Mouse (Mus musculus) heart, embryonic 12.5 days (tissue): ENCODE measurements around the gene Scamp4. TPM values are rescaled to one million over a fixed set of nuclear protein-coding genes. Genes with fewer than 3 reads are reported as not detected.

Experiments
- ATAC-seq: fragments of 200-750 bp; cut with Nextera tagmentation; 2 replicates; pipeline ENCODE4 v1.8.0; 2017; ENCODE audit warnings: moderate TSS enrichment, moderate library complexity; ENCODE audit not compliant: insufficient number of reproducible peaks, low FRiP score
- H3K27ac ChIP-seq: fragments of 300-500 bp; sonication (generic); 2 replicates; pipeline ENCODE4 v1.5.1; 2016; ENCODE audit warnings: mild to moderate bottlenecking, moderate library complexity; ENCODE audit not compliant: poor library complexity, severe bottlenecking
- H3K27me3 ChIP-seq: fragments of 300-500 bp; sonication (generic); replicated peaks from 2 replicates; pipeline ENCODE4 v1.6.1; 2016; ENCODE audit warnings: mild to moderate bottlenecking, moderate library complexity
- H3K36me3 ChIP-seq: fragments of 300-500 bp; sonication (generic); 2 replicates; pipeline ENCODE4 v1.6.1; 2016; ENCODE audit warnings: mild to moderate bottlenecking, moderate library complexity
- H3K4me1 ChIP-seq: fragments of 300-500 bp; sonication (generic); replicated peaks from 2 replicates; pipeline ENCODE4 v1.6.1; 2016; ENCODE audit warnings: mild to moderate bottlenecking
- H3K4me2 ChIP-seq: fragments of 300-500 bp; sonication (generic); 2 replicates; pipeline ENCODE4 v1.6.1; 2016; ENCODE audit warnings: mild to moderate bottlenecking, moderate library complexity
- H3K4me3 ChIP-seq: fragments of 300-500 bp; sonication (generic); 2 replicates; pipeline ENCODE4 v1.5.1; 2016; ENCODE audit warnings: mild to moderate bottlenecking
- H3K9ac ChIP-seq: fragments of 300-500 bp; sonication (generic); 2 replicates; pipeline ENCODE4 v1.6.1; 2016; ENCODE audit warnings: mild to moderate bottlenecking, moderate library complexity
- H3K9me3 ChIP-seq: fragments of 300-500 bp; sonication (generic); replicated peaks from 2 replicates; pipeline ENCODE4 v1.6.1; 2016; ENCODE audit warnings: mild to moderate bottlenecking, moderate library complexity
- WGBS: fragments of 180-500 bp; shearing (Covaris S2); methylation state at CpG from one replicate; pipeline ENCODE4 v1.1.7; 2016; 5-methylcytosine and 5-hydroxymethylcytosine counted together
- polyA plus RNA-seq: library from polyadenylated mRNA; unstranded; fragments of >200 nt; fragmentation: Nextera tagmentation; extraction: Ambion mirVana; gene quantifications from 2 replicates; pipeline ENCODE4 v1.2.1, GENCODE M21; 2016

Scamp4 gene
- 67.4 and 70.0 TPM in 2 replicates for polyA plus RNA-seq

GRCm38 (mm10) chr10:80602698-80603325 lies at the start of gene Scamp4, which contains the start of gene Adat3:
TSS of gene Scamp4 (plus strand) at chr10:80602872.
TSS of gene Adat3 (plus strand) at chr10:80602880.
- Histone ChIP-seq H3K36me3 (peaks cover 19% of the 10 kb centered on the region), H3K9me3 (no peaks in the 10 kb centered on the region), H3K4me3 (peak within 1 kb of the TSS; percentile 74), H3K4me2 (peak within 1 kb of the TSS; percentile 93), H3K9ac (peak within 1 kb of the TSS; percentile 81), H3K27ac (peak within 1 kb of the TSS; percentile 76), H3K27me3 (no peaks in the 10 kb centered on the region), H3K4me1 (peaks cover 23% of the 10 kb centered on the region)
- peak; percentile 94 for ATAC-seq
- WGBS, result under 1% methylated on average over 54 of the region's 54 CpGs

GRCm38 (mm10) chr10:80553575-80553974 lies 49.1 kb upstream of the Scamp4 start:
- Histone ChIP-seq H3K9ac (0 out of 2 replicates have a peak overlapping the region, but pooled peaks have one; percentile 12), H3K27ac (peak overlapping the region; percentile 50), H3K4me1 (peaks cover 49% of the 10 kb centered on the region), H3K4me2 (peak overlapping the region; percentile 39), H3K27me3 (no peaks in the 10 kb centered on the region), H3K9me3 (no peaks in the 10 kb centered on the region), H3K4me3 (no peak overlapping the region), H3K36me3 (peaks cover 24% of the 10 kb centered on the region)
- WGBS, result 37% methylated on average over 8 of the region's 8 CpGs
- peak; percentile 30; the same call in 1 of the 2 replicates for ATAC-seq

GRCm38 (mm10) chr10:80553997-80554396 lies 48.7 kb upstream of the Scamp4 start:
- peak overlapping the region; percentile 12; the same call in 1 of the 2 replicates for H3K9ac ChIP-seq
- WGBS, result 53% methylated on average over 6 of the region's 6 CpGs
- peaks cover 48% of the 10 kb centered on the region for H3K4me1 ChIP-seq
- H3K4me3 ChIP-seq, result no peak overlapping the region
- peaks cover 20% of the 10 kb centered on the region for H3K36me3 ChIP-seq
- H3K27ac ChIP-seq, result peak overlapping the region; percentile 50; the same call in 1 of the 2 replicates
- no peak; the same call in 1 of the 2 replicates for ATAC-seq
- peak overlapping the region; percentile 39 for H3K4me2 ChIP-seq
- no peaks in the 10 kb centered on the region for H3K9me3 ChIP-seq
- H3K27me3 ChIP-seq, result no peaks in the 10 kb centered on the region

- WGBS, result 33% methylated on average over 5 of the region's 5 CpGs
- no peak overlapping the region for H3K4me3 ChIP-seq
- H3K4me1 ChIP-seq, result peaks cover 68% of the 10 kb centered on the region
- H3K27me3 ChIP-seq, result no peaks in the 10 kb centered on the region
- no peaks in the 10 kb centered on the region for H3K36me3 ChIP-seq
- H3K27ac ChIP-seq, result no peak overlapping the region
- H3K4me2 ChIP-seq, result no peak overlapping the region; the same call in 1 of the 2 replicates
- peak overlapping the region; percentile 28 for H3K9ac ChIP-seq
- H3K9me3 ChIP-seq, result no peaks in the 10 kb centered on the region
- no peak for ATAC-seq
These were observed 45.2 kb upstream of the Scamp4 start for GRCm38 (mm10) chr10:80557346-80557965.

GRCm38 (mm10) chr10:80559431-80559830 lies 43.2 kb upstream of the Scamp4 start:
- no peak overlapping the region for H3K27ac ChIP-seq
- no peaks in the 10 kb centered on the region for H3K27me3 ChIP-seq
- H3K4me1 ChIP-seq, result peaks cover 50% of the 10 kb centered on the region
- no peak for ATAC-seq
- H3K9me3 ChIP-seq, result no peaks in the 10 kb centered on the region
- H3K9ac ChIP-seq, result no peak overlapping the region
- WGBS, result 93% methylated on average over 7 of the region's 7 CpGs
- H3K36me3 ChIP-seq, result no peaks in the 10 kb centered on the region
- H3K4me2 ChIP-seq, result 0 out of 2 replicates have a peak overlapping the region, but pooled peaks have one; percentile 1
- no peak overlapping the region for H3K4me3 ChIP-seq

GRCm38 (mm10) chr10:80560621-80561020 lies 42.1 kb upstream of the Scamp4 start:
- H3K36me3 ChIP-seq, result no peaks in the 10 kb centered on the region
- peaks cover 44% of the 10 kb centered on the region for H3K4me1 ChIP-seq
- ATAC-seq, result no peak
- WGBS, result 2% methylated on average over 13 of the region's 13 CpGs
- H3K27ac ChIP-seq, result no peak overlapping the region
- peak overlapping the region; percentile 96 for H3K9ac ChIP-seq
- H3K4me2 ChIP-seq, result peak overlapping the region; percentile 92
- H3K9me3 ChIP-seq, result no peaks in the 10 kb centered on the region
- H3K4me3 ChIP-seq, result peak overlapping the region; percentile 94
- H3K27me3 ChIP-seq, result no peaks in the 10 kb centered on the region

- Histone ChIP-seq H3K27me3 (no peaks in the 10 kb centered on the region), H3K9ac (peak within 1 kb of the TSS; percentile 96), H3K4me3 (peak within 1 kb of the TSS; percentile 94), H3K27ac (peak within 1 kb of the TSS; percentile 84), H3K4me1 (peaks cover 44% of the 10 kb centered on the region), H3K36me3 (no peaks in the 10 kb centered on the region), H3K9me3 (no peaks in the 10 kb centered on the region), H3K4me2 (peak within 1 kb of the TSS; percentile 92)
- under 1% methylated on average over 72 of the region's 72 CpGs for WGBS
- peak; percentile 81 for ATAC-seq
These were observed 41.3 kb upstream of the Scamp4 start, which contains the start of gene Rexo1 for GRCm38 (mm10) chr10:80561116-80561944. TSS of gene Rexo1 (minus strand) at chr10:80561560.

- 32% methylated on average over 17 of the region's 17 CpGs for WGBS
- ATAC-seq, result no peak
- H3K9ac ChIP-seq, result no peak overlapping the region
These were observed 36.1 kb upstream of the Scamp4 start for GRCm38 (mm10) chr10:80566375-80567092.

GRCm38 (mm10) chr10:80568876-80569275 lies 33.8 kb upstream of the Scamp4 start:
- no peak for ATAC-seq
- peaks cover 17% of the 10 kb centered on the region for H3K36me3 ChIP-seq
- H3K4me1 ChIP-seq, result peaks cover 53% of the 10 kb centered on the region
- no peak overlapping the region for H3K4me3 ChIP-seq
- H3K9ac ChIP-seq, result no peak overlapping the region
- no peaks in the 10 kb centered on the region for H3K27me3 ChIP-seq
- no peak overlapping the region for H3K4me2 ChIP-seq
- H3K27ac ChIP-seq, result no peak overlapping the region
- no peaks in the 10 kb centered on the region for H3K9me3 ChIP-seq
- WGBS, result 92% methylated on average over 29 of the region's 29 CpGs

More at GRCm38 (mm10) chr10:80566375-80567092, 36.1 kb upstream of the Scamp4 start:
- no peak overlapping the region for H3K4me3 ChIP-seq
- no peaks in the 10 kb centered on the region for H3K9me3 ChIP-seq
- no peak overlapping the region for H3K4me2 ChIP-seq
- peaks cover 17% of the 10 kb centered on the region for H3K36me3 ChIP-seq
- H3K4me1 ChIP-seq, result peaks cover 37% of the 10 kb centered on the region
- no peak overlapping the region for H3K27ac ChIP-seq
- no peaks in the 10 kb centered on the region for H3K27me3 ChIP-seq

GRCm38 (mm10) chr10:80569664-80570066 lies 33.0 kb upstream of the Scamp4 start:
- Histone ChIP-seq H3K36me3 (peaks cover 17% of the 10 kb centered on the region), H3K9me3 (no peaks in the 10 kb centered on the region), H3K4me2 (peak overlapping the region; percentile 56), H3K9ac (peak overlapping the region; percentile 2; the same call in 1 of the 2 replicates), H3K4me1 (peaks cover 61% of the 10 kb centered on the region), H3K4me3 (peak overlapping the region; percentile 14; the same call in 1 of the 2 replicates), H3K27me3 (no peaks in the 10 kb centered on the region), H3K27ac (peak overlapping the region; percentile 3; the same call in 1 of the 2 replicates)
- WGBS, result 28% methylated on average over 10 of the region's 10 CpGs
- peak; percentile 65 for ATAC-seq
